Mouse (Mus musculus): ENCODE measurements around the gene Dhx37. TPM values are rescaled to one million over a fixed set of nuclear protein-coding genes. Genes with fewer than 3 reads are reported as not detected.

The Dhx37 gene
- total RNA-seq, 2 experiments from 2014 or later: 13.3 TPM

DNA sequence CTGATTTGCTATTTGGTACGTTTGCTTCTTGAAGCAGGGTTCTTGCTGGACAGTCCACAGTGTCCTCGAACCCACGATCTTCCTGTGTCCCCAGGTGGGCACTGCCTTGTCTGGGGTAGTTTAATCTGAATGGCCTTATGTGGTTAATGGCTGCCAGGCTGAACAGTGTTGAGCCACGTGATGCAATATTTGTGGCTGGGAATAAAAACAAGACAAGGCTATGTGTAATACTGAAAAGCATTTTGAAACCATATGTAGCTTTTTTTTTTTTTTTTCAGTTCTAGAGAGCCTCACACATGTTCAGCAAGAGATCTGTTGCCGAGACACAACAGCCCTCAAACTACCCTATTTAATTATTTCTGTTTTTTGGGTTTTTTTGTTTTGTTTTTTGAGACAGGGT lies 65.8 kb downstream of the Dhx37 start:
- DNase-seq (ENCODE audit: low spot score in 2 of 2): no peak

DNA sequence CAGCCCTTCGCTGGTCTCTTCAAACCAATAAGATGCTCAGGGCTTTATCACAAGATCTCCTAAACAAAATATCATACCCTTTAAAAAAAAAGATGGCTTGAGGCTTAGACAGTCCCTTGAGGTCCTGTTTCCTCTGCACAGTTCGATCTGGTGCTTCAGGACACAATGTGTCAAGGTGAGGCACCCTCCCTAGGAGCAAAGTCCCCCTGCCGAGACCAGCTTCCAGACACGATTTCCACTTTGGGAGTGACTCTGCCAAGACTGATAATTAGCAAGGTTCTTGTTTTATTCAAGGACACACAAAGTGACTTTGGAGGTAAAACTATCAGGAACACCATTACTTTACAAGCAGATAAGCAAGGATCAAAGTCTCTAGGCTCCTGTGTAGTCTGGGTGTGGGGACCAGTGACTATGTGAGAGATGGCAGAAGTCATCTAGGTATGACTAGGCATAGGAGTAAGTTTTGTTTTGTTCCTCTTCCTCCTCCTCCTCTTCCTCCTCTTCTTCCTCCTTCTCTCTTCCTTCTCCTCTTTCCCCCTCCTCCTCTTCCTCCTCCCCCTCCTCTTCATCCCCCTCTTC lies 69.0 kb downstream of the Dhx37 start:
- DNase-seq (ENCODE audit: low spot score in 2 of 2): no peak

- peak in 1 of 2 experiments; percentile 37 for DNase-seq (ENCODE audit: low spot score in 2 of 2)
These were observed 70.0 kb downstream of the Dhx37 start for GRCm38 (mm10) chr5:125363894-125364293.

Small RNAs within 50 kb of the gene (microRNA-seq; reads per million reads assigned to microRNA genes)
- gene Gm27551: 0 reads per million in 2 experiments

Other genes starting within 250 kb of the Dhx37 start
- gene Scarb1, start 93.0 kb downstream of the Dhx37 start, total RNA-seq (2021): 10 to 100 TPM; 55.4 to 56.7 TPM
- under 1 TPM in 1 of 2 experiments, not detected in 1; 0.27 TPM for gene Gm10382, start 44.8 kb downstream of the Dhx37 start, total RNA-seq (2021)
- 100 to 1,000 TPM; 760 to 831 TPM for gene Ubc, start 43.9 kb downstream of the Dhx37 start, total RNA-seq (2021)
- 10 to 100 TPM; 82.6 to 87.9 TPM for gene Bri3bp, start 7.4 kb upstream of the Dhx37 start, total RNA-seq (2021)
- 100 to 1,000 TPM in 1 of 2 experiments, 10 to 100 TPM in 1; 94.5 to 106 TPM for gene Aacs, start 41.7 kb upstream of the Dhx37 start, total RNA-seq (2021)
- 10 to 100 TPM; 82.4 to 84.0 TPM for gene Tmem132b, start 97.7 kb upstream of the Dhx37 start, total RNA-seq (2021)